Mouse (Mus musculus) cerebellum, adult 2 months (tissue): ENCODE measurements around the gene 6030452D12Rik. TPM values are rescaled to one million over a fixed set of nuclear protein-coding genes. Genes with fewer than 3 reads are reported as not detected.

ENCODE experiments used
- DNase-seq, 2 experiments: peaks; one replicate each; pipeline ENCODE4 v3.0.0; 2021
- H3K27ac ChIP-seq: fragments of 200-500 bp; 2 replicates; pipeline ENCODE4 v1.5.1; 2012; ENCODE audit warnings: low read length, control low read depth, inconsistent platforms; ENCODE audit not compliant: insufficient read depth
- H3K27me3 ChIP-seq: fragments of 200-500 bp; 2 replicates; pipeline ENCODE4 v1.6.1; 2012; ENCODE audit warnings: inconsistent platforms, mild to moderate bottlenecking, low read length, moderate library complexity; ENCODE audit not compliant: control insufficient read depth, insufficient read depth
- H3K4me1 ChIP-seq: fragments of 200-500 bp; 2 replicates; pipeline ENCODE4 v1.6.1; 2011; ENCODE audit warnings: low read length; ENCODE audit not compliant: control insufficient read depth, insufficient read depth
- H3K4me3 ChIP-seq: fragments of 200-500 bp; replicated peaks from 2 replicates; pipeline ENCODE3; 2011; ENCODE audit warnings: mild to moderate bottlenecking, low read depth, low read length, control low read depth; ENCODE audit not compliant: insufficient read depth
- CTCF ChIP-seq: fragments of 200-500 bp; IDR thresholded peaks from 2 replicates; pipeline ENCODE4 v1.5.1; 2011; ENCODE audit warnings: low read depth, mild to moderate bottlenecking, control low read depth, low read length, moderate library complexity, borderline replicate concordance; ENCODE audit not compliant: insufficient read depth
- POLR2A ChIP-seq: fragments of 200-500 bp; IDR thresholded peaks from 2 replicates; pipeline ENCODE4 v1.6.1; 2011; ENCODE audit warnings: low read length, control low read depth, borderline replicate concordance; ENCODE audit not compliant: insufficient read depth
- WGBS: fragments of 180-500 bp; shearing (Covaris S2); methylation state at CpG from one replicate; pipeline ENCODE4 v1.1.7; 2018; 5-methylcytosine and 5-hydroxymethylcytosine counted together
- polyA plus RNA-seq: library from polyadenylated mRNA; depleted of rRNA; stranded (reverse); fragments of >200 nt; gene quantifications from 2 replicates; pipeline ENCODE4 v1.2.3, GENCODE M21; 2012

The 6030452D12Rik gene
- polyA plus RNA-seq, 1 experiment, result not detected

DNA sequence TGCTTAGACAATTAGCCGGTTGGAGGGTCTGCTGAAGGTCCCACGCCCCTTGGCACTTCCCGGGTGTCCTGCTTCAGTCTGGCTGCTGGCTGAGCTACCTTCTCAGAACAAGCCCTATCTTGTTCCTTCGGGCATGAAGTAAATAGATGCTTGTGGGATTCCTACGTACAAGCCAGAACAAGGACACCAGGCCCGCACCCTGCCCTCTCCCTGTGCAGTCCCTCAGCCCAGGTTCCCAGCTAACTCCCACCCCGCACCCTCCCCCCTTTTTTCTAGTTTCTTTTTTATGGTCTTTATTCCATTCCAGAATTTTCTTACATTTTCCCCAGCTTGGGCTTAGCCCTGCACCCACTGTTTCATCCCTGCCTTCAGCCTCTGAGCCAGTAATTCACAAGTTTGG lies 20.3 kb downstream of the 6030452D12Rik start:
- Histone ChIP-seq H3K4me1 (no peaks in the 10 kb centered on the region), H3K4me3 (no peak overlapping the region), H3K27ac (no peak overlapping the region), H3K27me3 (no peaks in the 10 kb centered on the region)
- no peak for TF ChIP-seq CTCF
- no peak for TF ChIP-seq POLR2A
- no peak for DNase-seq
- 91% methylated on average over 7 of the region's 7 CpGs for WGBS

DNA sequence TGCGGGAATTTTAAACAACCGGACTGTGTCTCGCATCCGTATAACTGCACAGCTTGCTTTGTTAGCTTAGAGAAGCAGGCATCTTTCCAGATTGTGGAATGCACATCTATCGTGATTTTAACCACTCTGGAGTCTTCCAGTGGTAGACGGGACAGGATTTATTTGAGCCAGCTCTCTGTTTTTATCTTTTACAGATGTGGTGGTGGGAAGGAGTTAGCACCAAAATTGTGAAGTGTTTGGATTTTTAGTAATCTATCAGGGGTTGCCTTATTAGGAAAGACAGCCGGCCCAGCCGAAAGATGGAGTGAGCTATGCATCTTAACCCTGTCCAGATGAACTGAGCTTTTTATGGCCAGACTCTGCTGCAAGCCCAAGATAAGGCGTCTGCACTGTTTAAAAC lies 21.5 kb downstream of the 6030452D12Rik start:
- 75% methylated on average over 9 of the region's 9 CpGs for WGBS
- no peak for TF ChIP-seq CTCF
- no peak for TF ChIP-seq POLR2A
- Histone ChIP-seq H3K4me1 (no peaks in the 10 kb centered on the region), H3K27me3 (no peaks in the 10 kb centered on the region), H3K27ac (no peak overlapping the region), H3K4me3 (no peak overlapping the region)
- DNase-seq, result no peak

DNA sequence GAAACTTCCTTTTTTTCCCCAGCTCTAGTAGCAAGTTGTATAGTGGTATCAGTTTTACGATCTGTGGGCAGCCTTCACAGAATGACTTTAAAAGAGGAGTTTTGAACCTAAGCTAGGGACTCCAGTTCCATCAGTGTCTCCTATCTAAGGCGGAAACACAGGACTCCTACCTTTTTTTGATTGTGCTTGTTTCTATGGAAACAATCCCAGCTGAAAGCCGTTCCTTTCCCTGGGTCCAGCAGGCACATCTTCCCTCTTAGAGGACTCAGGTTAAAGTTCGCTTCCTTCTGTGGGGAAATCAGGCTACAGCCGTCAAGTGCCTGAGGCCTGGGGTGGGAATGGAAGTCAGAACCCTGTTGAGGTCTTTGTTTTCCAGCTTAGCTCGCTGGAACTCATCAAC lies 26.4 kb downstream of the 6030452D12Rik start:
- no peak for TF ChIP-seq CTCF
- no peak for TF ChIP-seq POLR2A
- Histone ChIP-seq H3K27ac (no peak overlapping the region), H3K27me3 (no peaks in the 10 kb centered on the region), H3K4me3 (no peak overlapping the region), H3K4me1 (no peaks in the 10 kb centered on the region)
- no peak for DNase-seq
- 60% methylated on average over 6 of the region's 6 CpGs for WGBS

DNA sequence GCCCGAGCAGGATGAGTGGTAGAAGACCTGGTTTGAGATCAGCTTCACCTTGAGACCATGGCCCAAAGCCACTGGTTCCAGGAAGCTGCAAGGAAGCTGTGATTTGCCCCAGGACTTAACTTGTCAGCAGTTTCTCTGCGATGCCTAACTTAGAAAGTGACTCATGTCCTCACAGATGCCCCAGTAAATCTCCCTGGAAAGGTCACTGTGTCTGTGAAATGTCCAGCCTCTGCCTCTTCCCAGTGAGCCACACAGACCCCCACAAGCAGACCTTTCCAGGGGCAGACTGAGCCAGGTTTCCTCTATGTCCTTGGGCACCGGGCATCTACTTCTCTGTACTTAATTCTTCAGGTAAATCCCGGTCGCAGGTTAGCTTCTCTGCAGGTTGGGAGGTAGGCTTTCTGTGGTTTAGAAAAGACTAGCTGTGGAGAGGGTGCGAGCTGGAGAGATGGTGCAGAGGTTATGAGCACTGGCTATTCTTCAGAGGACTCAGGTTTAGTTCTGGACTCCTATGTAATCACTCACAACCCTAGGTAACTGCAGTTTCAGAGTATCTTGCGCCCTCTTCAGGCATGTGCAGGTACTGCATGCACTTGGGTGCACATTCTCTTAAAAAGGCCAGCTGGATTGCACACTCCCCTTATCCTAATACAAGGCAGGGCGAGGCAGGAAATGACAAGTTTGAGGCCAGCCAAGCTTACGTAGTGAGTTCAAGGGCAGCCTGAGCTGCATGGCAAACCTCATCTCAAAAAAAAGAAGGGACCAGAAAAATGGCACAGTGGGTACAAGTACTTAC lies 27.1 kb downstream of the 6030452D12Rik start:
- Histone ChIP-seq H3K4me1 (no peaks in the 10 kb centered on the region), H3K27me3 (no peaks in the 10 kb centered on the region), H3K27ac (no peak overlapping the region), H3K4me3 (no peak overlapping the region)
- TF ChIP-seq POLR2A, result no peak
- TF ChIP-seq CTCF, result no peak
- no peak for DNase-seq
- WGBS, result 87% methylated on average over 9 of the region's 9 CpGs

DNA sequence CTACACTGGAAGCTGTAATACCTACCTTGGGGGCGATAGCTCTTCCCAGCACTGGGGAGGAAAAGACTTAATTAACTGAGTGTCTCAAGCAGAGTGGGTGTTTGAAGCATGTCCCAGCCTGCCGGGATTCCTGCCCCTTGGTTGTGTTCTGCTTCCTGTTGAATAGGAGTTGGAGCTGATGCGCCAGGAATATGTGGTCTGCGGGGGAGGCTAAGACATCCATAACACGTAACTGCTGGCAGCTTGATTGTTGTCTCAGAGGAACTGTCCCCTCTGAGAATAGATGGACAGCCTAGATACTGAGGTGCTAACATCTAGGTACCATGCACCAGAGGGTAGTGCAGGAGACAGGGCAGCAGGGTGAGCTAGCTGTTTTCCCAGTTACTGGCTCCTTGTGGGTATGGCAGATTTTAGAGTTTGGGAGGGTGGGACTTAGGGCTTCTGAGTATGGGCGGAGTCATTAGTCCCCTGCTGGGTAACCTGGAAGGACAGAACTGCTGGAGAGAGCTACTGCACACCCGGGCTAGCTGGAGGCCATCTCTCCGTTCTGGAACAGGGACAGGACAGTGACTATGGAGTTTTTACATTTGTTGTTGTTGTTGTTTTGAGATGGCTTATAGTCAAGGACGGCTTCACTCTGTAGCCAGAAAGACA lies 28.4 kb downstream of the 6030452D12Rik start:
- 78% methylated on average over 9 of the region's 9 CpGs for WGBS
- no peak for DNase-seq
- no peak overlapping the region for H3K27ac ChIP-seq
- no peaks in the 10 kb centered on the region for H3K27me3 ChIP-seq
- TF ChIP-seq CTCF (no peak), POLR2A (no peak)
- H3K4me1 ChIP-seq, result no peaks in the 10 kb centered on the region
- H3K4me3 ChIP-seq, result no peak overlapping the region

DNA sequence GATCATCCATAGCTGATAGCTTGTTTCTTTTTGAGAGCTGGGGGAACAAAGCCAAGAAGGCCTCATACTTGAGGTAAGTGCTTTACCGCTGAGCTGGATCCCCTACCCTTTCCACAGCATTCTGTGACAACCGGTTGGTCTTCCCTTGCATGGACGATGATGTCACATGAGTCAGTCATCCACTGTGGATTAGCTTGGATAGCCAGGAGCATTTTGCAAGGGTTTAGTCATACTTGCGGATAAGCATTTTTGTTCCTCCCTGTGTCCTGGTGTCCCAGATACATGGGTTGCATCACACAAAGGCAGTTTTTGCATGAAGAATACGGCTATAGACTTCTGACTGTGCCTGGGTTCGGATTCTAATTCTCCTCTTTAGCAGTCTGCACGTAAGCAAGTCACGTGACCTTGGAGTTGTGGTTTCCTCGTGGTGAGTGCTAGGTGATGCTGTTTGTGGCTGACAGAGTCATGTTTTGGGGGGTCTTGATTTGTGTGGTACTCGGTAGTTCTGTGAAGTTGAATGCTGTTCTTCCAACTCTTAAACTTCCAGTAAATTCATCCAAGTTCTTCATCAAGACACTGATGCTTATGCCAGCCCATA lies 29.7 kb downstream of the 6030452D12Rik start:
- Histone ChIP-seq H3K27me3 (no peaks in the 10 kb centered on the region), H3K27ac (no peak overlapping the region), H3K4me1 (no peaks in the 10 kb centered on the region), H3K4me3 (no peak overlapping the region)
- WGBS, result 94% methylated on average over 10 of the region's 10 CpGs
- no peak for DNase-seq
- TF ChIP-seq POLR2A (no peak), CTCF (no peak)

DNA sequence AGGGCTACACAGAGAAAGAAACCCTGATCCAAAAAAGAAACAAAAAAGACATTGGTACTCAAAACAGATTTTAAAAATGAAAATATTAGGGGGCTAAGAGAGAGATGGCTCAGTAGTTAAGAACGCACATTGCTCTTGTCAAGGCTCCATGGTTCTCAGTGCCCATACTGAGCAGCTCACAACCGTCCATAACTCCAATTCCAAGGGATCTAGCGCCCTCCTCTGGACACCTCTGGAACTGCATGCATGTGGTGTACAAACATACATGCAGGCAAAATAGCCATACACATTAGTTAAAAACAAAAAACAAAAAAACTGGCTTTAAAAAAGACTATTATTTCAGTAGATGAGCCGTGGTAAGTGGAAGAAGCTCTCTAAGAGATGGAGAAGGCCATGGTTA lies 30.2 kb downstream of the 6030452D12Rik start:
- 75% methylated on average over 4 of the region's 4 CpGs for WGBS
- no peak overlapping the region for H3K4me3 ChIP-seq
- no peak overlapping the region for H3K27ac ChIP-seq
- TF ChIP-seq POLR2A, result no peak
- TF ChIP-seq CTCF, result peak; percentile 20; the same call in 1 of the 2 replicates
- no peaks in the 10 kb centered on the region for H3K4me1 ChIP-seq
- DNase-seq, result no peak
- no peaks in the 10 kb centered on the region for H3K27me3 ChIP-seq
